Mouse (Mus musculus) ovary, postnatal 14 days (tissue): Measurements from ENCODE around the gene Olig3.

Experiments used
- DNase-seq: peaks from one replicate; pipeline ENCODE4 v3.0.0; 2022; ENCODE audit warnings: low spot score

Olig3 gene

DNA sequence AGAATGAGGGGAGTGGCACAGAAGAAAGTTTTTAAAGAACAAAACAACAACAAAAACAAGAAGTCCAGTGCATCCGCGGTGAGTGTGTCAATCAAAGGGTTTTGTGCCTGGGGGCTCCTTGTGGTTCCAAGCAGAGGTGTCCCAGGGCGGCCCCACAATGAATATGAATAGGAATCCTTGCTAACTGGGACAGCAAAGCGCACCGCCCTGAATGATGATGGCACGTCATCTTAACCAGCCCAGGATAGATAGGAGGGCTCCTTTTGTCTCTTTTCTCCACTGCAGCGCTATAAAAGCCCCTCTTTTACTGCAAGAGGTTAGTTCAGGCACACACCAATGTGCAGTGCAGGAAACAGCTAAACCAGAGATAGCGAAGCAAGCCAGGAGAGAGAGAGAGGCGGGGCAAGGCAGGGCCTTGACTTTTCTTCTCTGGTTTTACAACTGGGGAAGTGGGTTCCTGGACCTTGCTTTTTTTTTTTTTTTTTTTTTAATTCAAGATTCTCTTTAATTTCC is at the start of gene Olig3:
Gene Olig3, plus strand, starts transcription at position 463 of the 513 bp plus-strand sequence.
- DNase-seq, result no peak

DNA sequence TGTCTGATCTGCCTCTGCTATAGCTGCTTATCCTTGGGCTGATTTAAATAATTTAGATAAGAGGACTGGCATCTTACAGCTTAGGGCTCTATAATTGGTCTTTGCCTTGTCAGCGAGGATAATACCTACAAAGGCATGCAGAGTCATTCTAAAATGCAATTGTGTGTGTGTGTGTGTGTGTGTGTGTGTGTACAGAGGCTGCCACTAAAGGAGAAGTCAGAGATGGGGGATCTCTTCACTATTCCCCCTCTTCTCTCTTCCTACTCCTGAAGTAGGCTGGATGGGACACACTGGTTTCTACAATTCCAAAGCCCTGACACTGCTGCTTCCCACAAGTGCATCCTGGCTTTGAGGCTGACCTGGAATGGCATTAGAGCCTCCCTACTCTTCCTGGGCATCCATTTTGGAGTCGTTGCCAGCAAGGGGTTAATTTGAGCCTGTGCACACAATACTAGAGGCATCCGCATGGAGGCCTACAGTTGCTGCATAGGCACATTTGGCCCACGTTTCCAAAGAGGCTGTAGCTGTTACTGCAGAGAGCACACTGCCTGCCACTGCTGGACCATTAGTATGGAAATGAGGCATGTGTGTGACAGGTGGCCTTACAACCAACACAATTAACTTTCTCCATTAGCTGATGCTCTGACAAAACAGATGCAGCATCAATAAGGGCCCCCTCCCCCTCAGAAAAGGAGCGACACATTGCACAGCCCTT is 46.5 kb upstream of the Olig3 start:
- DNase-seq, result no peak

DNA sequence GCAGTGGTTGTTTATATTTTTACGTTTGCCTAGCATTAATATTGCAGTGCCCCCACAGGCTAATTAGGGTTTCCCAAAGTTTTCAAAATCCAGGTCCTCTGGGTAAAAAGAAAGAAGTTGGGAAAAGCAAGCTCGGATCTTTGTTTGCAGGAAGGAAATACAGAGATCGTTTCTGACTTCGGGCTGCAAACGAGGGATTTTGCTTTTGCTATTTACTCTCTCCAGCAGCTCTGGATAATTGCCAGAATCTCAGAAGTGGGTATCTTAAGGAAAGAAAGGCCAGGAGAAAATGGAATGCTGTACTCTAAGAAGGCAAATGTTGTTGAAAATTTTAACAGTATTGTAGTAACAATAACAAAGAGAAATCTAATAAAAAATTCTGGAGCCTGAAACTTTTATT is 45.9 kb upstream of the Olig3 start:
- DNase-seq, result no peak

- no peak for DNase-seq
Observed at GRCm38 (mm10) chr10:19317962-19318812, 38.1 kb upstream of the Olig3 start.

- no peak for DNase-seq
Observed at GRCm38 (mm10) chr10:19321781-19322180, 34.6 kb upstream of the Olig3 start.

GRCm38 (mm10) chr10:19329191-19329777 is 27.0 kb upstream of the Olig3 start:
- DNase-seq, result no peak

DNA sequence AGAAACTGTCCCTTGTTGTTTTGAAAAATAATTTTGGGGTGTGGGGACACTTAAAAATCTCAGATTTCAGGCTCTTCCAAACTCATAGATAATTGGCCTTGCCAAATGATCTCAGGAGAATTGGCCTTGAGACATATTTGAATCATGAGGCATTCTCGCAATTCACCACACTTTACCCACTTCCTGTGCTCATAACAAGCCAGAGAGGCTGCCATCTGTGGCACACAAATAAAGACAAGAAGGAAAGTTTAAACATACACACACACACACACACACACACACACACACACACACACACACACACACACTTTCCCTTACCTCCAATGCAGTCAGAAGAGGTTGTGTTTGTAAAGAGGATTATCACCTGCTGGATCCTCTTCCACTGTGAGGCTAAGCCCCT is 22.9 kb upstream of the Olig3 start:
- no peak for DNase-seq

DNA sequence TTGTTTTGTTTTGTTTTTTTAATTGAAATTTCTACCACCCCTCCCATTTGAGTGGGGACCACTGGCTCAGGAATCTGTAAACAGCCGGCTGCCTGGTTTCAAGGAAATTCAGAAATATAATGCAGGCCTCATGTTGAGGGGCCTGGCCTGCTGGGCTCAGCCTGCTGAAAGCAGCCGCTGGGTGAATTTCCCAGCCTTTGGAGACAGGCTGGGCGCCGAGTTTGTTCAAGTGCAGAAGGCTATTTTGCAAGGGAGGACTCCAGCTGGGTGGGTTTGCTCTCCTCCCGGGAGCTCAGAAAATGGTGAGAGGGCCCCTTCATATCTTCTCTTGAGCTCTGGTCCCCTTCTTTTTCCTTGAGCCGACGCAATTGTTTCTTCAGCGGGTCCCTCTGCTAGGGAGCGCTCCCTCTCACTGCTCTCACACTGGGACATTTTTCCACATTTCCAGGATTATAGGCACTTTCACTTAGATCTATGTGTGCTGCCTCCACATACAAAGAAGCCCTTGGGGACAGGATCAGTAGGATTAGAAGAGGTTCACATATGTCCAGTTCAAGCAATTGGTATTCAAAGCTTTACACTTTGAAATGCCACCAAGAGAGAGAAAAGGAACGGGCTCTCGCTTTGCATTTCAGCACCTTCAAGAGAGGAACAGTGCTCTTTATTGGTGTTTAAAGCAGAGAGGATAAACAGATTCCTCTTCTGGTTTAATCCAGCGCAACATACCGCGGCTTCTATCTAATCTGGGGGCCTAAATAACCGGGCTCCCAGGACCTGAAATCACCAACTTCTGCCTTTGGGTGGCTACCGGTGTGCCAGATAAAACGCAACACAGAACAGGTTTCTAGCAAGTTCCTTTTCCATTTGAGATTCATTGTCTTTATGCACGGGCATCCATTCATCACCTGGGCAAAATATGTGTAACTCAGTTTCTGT is 17.4 kb upstream of the Olig3 start:
- DNase-seq, result no peak

DNA sequence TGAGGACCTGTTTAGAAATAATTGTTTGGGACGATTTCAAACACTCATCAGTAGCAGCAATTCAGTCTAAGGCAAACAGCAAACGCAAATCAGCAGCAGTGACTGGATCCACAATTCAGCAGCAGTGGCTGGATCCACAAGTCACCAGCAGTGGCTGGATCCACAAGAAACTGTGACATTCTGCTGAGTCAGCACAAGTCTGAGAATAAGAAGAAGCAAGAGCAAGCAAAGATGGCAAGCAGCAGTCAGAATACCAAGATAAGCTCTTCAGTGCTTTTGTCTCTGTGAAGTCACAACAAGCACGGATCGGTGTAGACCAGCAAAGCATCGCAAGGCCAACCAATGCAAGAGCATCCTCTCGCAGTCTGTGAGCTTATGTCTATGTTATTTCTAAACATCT is 12.3 kb upstream of the Olig3 start:
- DNase-seq, result no peak

GRCm38 (mm10) chr10:19349326-19349725 is 7.0 kb upstream of the Olig3 start:
- no peak for DNase-seq

DNA sequence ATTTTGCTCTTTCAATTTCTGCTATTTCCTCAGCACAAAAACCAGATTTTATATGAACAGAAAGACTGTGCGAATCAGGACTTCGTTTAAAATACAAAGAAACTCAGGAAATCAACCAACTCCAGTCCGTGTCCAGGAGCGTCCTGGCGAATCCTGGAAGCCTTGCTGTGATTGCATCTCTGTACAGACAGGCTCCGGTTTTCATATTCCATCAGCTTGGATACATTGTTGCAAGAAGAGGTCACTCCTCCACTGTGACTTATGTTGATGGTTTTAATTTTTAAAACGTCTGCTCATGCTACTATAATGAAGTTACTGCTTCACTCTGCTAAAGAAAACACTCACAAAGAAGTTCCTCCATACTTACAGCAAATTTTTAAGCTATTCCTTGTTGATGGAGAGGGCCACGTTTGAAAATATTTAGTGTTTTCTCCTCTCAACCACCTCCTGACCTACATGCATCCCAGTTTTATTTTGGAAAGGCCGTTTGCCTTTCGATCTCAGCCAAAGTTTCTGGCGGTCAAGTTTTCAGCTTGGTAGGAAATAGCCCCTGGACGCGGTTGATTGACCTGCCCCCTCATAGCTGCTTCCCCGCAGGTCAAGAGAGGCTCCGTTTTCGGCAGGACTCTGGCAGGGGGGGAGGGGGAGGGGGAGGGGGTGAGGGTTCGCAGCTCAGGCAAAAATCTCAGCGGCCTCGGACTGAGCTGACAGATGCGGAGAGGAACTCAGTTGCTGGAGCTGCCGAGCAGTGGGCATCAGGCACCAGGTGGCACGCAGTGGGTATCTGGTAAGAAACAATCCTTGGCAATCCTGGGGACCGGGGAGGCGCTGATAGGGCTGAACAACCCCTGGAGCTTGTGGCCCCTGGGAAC is 4.1 kb upstream of the Olig3 start:
- DNase-seq, result no peak

DNA sequence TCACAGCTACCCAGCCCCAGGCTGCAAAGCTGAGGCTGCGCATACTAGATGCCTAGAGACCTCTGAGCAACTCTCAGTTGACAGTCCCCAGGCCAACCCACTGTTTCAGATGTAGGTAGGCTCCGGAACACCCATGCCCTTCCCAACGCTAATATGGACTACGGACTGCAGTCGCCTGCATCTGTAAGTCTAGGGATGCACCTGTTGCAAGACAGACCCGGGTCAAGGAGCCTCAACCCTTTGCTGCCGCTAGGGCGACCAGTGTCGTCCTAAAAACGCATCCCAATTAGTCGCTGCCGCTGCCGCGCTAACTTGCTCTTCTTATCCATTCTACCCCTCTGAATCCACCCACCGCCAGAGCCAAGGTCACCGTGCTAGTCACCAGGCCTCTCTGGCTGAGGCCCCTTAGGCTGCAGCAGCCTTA is 3.4 kb upstream of the Olig3 start:
- DNase-seq, result no peak

DNA sequence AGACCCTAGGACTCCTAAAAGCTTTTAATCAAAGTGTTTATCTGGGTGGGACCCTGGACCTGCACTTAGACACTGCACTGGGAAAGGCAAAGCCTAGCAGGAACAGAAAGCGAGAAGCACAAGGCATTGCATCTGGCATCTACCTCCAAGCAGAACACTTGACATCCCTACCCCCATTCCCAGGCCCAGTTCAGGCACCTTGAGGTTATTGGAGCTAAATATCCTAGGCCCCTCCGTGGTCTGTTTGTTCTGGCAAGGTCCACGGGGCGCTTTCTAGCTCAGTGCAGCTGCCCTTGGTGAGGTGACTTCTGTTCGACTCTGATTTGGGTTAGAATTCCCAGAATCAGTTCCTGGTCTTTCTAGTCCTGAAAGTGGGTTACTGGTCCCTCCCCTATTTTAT is 2.7 kb upstream of the Olig3 start:
- no peak for DNase-seq

- no peak for DNase-seq
Observed at GRCm38 (mm10) chr10:19354146-19354545, 2.2 kb upstream of the Olig3 start.

DNA sequence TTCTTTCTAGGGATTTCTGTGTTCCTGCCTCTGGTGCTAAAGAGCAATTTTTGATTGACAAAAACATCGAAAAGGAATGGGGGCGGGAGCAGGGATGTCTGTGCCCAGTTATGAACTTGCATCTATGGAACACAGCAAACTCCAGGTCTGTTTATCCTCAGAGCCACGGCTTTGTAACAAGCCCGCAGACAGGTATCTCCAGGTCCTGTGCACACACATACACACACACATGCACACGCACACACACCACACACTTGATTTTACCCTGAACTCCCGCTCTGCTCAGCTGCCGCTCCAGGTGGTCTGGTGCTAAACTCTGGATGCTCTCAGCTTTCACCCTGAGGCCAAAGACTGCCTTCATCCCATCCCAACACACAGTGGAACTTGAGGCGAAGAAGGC is 1.3 kb upstream of the Olig3 start:
- no peak for DNase-seq

GRCm38 (mm10) chr10:19356720-19357641 is 648 bp downstream of the Olig3 start:
- DNase-seq, result no peak

- DNase-seq, result no peak
Observed at GRCm38 (mm10) chr10:19357848-19358247, 1.5 kb downstream of the Olig3 start.

DNA sequence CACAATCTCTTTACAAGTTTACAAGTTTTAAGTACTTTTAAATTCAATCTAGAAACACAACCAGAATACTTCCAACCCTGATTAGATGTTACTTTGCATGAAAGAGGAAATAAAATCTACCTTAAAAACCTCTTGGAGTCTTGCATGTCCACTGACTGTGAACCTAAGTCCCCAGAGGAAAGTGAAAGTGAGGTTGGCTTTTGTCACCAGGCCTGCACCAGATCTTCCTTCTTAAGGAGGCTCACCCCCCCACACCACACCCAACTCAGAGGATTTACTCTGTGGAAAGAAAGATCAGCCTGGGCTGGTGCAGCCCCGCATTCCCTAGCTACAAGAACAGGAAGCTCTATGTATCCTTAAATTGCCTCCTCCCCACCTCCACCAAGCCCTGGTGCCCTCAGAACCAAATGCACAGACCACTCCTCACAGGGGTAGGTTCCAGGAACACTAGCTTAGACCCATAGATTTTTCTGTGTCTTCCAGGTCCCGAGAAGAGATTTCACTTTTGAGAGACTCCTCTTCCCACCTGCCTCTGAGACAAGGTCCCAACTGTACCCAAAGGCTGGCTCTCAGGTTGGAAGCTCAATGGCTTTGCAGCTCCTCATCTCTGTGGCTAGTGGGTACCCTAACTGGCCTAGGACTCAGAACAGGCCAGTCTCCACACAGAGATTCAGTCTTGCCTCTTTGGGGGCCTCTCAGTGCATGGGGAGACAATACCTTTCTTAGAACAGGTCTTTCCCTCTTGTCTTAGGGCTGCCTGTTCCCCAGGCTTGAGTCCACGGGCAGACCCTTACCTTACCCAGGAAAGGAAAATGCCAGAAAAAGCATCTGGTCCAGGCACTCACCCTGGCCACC is 4.3 kb downstream of the Olig3 start:
- DNase-seq, result no peak
